Mouse (Mus musculus) granulocyte monocyte progenitor cell, adult 5-6 weeks (primary cell): Measurements from ENCODE around the gene Lama2. TPM values are rescaled to one million over a fixed set of nuclear protein-coding genes. Genes with fewer than 3 reads are reported as not detected.

ENCODE experiments used
- ATAC-seq: replicated peaks from 2 replicates; pipeline ENCODE4 v1.8.0; 2016; ENCODE audit warnings: mild to moderate bottlenecking, moderate TSS enrichment, inconsistent platforms; ENCODE audit not compliant: poor library complexity, severe bottlenecking
- total RNA-seq, 2 experiments: library from RNA; stranded (forward) in 1 of 2; stranded (reverse) in 1 of 2; fragments of 200-712, 200-1000 nt in 1 of 2; fragments of >200 nt in 1 of 2; fragmentation: Nextera tagmentation in 1 of 2; gene quantifications; 2 replicates each; pipeline ENCODE4 v1.2.3; 2014 to 2017

Gene Lama2
- total RNA-seq (2014; fragmentation: Nextera tagmentation) = not detected in 2 replicates
- total RNA-seq (2017) = not detected in 2 replicates

DNA sequence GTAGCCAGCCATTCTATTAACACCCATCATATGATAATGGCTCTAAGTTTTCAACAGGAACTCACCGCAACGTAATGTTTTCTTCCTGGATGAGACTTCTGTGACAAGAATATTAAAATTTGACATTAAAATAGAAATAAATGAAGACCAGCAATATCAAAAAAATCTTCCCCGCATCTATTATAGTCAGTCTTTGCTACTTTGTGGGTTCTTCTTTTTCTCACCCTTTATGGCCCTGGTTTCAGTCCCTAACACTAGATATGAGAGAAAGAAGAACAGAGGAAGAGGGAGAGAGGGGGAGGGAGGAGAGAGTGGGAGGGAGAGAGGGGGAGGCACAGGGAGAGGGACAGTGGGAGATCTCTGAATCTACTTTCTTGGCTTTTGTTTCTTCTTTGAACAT is at the start of gene Lama2:
TSS of gene Lama2 (minus strand) at position 101 of the 400 bp plus-strand sequence.
- ATAC-seq = no peak

DNA sequence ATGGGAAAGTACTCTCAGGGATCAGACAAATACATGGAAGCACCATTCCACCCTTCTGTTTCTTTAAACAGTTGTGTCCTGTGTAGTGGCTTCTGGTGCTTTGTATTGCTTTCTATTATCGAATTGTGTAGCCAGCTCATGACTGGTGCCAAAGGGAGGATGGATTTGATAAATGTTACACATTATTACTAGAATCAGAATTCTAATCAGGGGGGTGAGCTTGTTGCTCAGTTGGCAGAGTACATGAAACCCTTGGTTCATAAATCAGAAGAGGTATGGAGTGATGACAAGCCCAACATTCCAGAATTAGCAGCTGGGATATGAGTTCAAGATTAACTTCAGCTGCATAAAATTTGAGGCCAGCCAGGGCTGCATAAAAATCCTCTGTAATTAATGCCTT is 44.8 kb upstream of the Lama2 start:
- no peak for ATAC-seq

DNA sequence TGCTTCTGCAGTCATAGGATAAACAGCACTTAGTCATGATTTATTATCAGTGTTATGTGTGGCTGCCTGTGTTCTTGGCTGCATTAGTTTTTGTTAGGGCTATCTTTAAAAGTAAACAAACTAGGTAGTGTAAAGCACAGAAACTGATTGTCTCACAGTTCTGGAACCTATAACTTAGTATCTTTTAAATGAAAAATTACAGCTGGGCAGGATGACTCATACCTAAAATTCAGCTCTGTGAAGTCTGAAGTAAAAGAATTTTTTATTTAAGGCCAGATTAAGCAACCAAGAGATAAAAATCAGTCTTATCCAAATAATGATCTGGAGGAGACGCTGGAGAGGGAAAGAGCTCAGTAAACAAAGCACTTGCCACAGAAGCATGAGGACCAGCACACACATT is 43.8 kb upstream of the Lama2 start:
- ATAC-seq = no peak

DNA sequence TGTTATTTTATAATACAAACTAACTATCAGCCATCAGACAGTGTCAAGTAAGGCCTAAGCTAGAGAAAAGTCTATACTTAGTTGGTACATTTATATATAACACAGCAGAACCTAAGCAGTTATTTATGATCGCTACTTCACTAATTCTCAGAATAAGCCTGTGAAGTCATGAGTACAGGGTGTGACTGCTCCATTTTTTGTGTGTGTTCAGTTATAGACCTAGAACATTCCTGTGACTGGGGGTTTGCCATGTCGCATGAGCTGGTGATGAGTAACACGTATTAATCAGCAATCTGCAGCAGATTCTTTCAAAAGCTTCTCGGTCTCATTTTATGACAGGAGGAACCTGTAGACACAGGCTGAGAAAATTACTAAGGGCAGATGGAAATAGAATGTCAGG is 34.6 kb upstream of the Lama2 start:
- no peak for ATAC-seq

DNA sequence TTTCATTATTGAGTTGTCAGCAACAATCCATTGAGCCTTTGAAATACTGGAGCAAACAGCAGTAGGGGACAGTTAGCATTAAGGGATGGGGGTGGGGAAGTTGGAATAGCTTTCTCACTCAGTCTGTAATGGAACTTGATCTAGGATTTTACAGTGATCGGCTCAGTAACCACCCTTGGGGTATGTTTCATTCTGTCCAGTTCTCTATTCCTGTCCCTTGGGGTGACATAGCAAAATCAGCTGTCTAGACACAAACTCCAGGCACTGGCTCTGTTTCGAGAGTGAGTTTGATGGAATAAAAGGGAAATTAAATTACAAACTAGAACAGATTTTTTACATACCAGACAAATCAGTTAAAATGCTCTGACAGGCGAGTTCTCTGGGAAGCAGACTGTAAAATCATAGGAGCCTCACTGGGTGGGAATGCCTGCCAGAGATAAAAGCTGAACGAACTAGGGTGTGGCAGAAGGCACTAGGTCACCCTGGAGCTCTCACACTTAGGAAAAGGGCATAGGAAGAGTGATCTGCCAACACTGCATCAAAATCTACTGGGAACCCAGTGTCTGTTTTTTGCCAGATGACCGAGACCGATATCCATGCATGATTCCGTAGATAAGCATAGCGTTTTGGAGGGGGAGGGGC is 33.3 kb upstream of the Lama2 start:
- no peak for ATAC-seq

DNA sequence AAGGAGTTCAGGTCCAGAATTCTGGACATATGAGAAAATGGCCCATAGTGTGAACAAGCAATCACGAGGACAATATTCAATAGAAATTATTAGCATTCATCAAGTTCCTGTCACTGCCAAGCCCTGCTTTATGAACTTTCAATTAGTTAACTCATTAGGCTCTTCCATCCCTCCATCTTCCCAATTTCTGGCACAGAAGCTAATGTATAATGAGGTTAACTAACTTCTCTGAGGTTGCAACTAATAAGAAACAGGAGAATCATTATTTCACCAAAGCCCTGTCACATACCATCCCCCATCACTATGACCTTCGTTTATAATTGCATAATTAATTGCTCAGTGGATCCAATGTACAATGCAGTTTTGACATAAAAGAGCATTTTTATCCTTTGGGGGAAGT is 16.2 kb upstream of the Lama2 start:
- no peak for ATAC-seq

DNA sequence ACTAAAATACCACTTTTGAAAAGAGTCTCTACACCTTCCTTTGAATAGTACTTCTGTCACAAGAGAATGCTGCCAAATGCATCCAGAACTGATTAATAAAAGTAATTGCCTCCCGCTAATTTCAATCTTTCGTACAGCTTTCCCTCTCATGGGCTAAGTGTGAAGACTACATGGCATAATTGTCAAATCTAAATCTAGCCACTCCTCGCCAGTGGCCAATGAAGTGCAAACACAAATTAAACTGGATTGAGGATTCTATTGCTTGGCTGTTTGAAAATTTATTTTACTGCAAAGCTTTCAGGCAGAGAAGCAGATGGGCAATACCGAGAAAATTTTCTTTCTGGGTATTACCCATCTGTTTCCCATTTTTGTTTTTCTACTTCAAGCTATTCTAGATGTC is 11.4 kb upstream of the Lama2 start:
- ATAC-seq = no peak

DNA sequence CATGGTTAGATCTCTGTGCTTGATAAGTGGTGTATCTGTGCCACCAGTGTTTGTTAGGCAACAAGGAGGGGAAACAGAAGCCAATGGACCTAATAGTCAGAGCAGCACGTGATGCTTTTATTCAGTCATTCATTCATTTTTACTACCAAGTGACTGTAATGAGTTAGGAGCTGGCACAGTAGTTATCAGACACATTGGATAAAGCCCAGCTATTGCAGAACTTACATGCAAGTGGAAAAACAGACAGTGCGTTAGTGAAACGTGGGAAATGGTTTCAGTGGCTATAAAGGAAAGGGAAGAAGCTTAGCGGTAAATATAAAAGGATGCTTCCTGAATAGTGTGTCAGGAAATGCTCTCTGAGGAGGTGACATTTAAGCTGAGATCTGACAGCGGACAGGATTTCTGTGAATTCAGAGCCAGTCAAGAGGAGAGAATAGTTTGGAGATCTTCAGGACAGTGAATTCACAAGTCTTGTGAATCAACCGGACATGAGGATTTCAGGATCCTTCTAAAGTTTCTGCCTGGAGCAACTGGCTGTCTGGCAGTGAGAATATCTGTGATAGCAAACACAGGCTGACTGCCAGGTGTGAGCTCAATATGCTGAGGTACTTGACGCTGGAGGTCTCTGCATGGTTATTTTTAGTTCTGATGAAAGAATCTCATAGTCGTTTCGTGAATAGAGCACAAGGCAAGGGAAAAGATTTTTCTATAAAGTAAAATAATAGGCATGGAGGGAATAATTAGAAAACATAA is 2.3 kb upstream of the Lama2 start:
- no peak for ATAC-seq

DNA sequence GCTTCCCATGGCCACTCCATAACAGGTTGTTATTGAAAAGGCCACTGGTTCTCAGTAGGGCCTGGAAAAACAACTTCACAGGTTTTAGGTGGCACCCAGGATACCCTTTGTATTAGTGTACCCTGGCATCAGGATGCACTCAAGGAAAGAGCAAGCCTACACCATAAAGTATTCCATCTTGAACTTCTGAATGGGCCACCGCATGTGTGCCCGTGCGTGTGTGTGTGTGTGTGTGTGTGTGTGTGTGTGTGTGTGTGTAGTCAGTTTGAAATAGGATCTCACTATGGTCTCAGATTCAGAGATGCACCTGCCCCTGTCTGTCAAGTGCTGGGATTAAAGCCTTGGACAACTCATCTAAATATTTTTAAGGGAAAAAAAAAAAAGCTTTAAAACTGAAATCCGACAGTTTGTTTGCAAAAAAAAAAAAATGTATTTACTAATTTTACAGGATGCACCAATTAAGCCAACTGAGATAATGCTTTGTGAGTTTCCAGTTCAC is 2.0 kb downstream of the Lama2 start:
- no peak for ATAC-seq

DNA sequence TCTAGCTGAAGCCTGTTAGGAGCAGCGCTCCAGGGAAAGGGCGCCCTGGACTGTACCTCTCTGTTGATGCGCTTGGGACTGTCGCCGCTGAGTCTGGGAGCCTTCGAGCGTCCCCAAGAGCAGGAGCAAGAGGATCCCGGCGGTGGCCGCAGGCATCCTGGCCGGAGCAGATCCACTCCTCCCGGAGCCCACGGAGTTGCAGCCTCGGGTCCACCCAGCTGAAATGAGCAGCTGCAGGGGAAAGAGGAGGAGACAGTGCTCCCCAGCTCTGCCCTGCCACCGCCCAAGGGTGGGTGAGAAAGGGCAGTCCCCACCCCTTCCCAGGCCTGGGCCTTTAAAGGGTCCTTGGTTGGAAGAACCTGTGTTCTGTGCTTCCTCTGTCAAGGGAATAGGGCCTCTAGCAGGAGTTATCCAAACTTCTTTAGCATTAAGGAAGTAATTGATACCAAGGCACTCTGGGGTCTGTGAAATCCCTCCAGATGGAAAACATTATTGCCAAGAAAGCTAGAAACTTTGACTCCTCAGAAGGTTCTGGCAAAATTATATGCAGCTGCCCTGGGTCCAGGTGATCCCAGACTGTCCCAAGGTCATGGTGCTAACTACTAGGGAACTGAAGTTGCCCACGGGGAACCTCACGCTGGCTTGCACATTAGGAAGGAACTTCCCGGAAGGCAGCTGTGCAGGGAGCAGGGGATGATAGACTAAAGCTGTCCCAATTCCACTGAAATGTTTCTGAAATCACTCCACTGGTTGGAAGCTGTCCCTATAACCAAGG is 2.7 kb downstream of the Lama2 start:
- no peak for ATAC-seq

DNA sequence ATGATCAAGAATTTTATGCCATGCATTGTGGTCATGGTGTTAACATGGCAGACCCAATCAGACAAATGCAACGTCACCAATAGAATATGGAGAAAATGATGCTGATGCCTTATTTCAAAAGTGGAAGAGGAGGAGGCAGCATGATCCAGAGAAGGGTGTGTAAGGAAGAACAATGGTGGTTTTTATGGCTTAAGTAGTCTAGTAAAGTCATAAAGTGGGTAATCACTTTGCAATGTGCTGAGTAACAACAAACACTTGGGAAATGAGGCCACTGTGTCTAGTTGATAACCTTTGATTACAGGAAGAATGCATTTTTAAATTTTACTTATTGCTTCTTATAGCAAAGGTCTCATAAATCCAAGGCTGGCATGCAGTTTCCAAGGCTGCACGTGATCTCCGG is 23.9 kb downstream of the Lama2 start:
- ATAC-seq = no peak

DNA sequence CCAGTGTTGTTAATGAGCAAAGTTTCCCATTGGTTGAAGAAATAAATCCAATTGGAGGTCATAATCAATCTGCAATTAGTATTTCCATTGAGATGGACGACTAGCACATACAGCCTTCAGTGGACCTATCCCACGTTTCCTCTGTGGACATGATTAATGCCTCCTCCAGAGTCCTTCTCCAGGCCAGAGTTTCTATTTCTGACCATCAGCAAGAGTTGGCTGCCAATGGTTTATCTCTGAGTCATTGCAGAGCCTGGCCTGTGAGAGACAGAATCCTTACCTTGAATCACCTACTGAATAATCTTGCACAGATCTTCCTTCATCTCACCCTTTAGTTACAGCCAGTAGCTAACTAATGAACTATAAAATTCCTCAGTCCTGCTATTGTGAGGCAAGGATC is 86.3 kb downstream of the Lama2 start:
- no peak for ATAC-seq

DNA sequence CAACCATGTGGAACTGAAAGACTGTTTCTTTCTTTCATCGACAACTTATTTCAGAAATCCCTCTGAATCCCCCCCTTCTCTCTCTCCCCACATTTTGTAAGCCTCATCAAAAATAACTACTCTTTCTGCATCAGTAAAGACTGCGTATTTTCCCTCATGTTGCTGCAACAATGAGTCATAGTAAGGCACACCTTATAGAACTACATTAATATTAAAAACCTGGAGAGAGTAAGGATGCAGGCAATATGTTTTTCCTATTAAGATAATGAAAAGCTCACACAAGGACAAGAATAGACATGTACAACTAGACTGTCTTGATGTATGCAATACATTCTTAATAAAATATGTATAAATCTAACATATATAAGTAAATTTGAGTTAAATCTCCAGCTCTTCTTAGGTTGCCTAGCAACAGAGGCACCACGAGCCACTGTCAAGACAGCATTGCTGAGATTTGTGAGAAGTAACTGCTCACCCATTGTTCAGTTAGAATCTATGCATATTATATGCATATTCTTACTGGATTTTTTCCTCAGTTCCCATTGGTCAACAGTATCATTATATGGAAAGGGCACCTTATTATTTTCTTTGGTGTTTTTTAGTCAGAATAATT is 110.6 kb downstream of the Lama2 start:
- ATAC-seq = no peak

DNA sequence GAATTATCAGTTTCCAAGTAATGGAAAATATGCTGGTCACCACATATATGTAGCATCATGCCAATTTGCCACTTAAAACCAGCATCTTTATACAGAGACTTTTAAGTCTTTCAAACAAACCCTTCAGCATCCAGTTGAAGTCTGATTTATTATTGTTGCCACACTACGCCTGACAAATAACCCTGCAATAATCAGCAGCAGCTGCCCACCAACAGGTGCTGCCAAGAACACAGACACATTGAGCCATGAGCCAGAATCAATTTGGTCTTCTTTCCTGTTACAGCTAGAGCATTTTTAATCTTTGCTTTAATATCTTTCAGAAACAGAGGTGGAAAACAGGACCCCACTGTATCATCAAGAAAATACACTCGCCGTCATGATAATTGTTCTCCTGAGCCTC is 118.7 kb downstream of the Lama2 start:
- no peak for ATAC-seq

DNA sequence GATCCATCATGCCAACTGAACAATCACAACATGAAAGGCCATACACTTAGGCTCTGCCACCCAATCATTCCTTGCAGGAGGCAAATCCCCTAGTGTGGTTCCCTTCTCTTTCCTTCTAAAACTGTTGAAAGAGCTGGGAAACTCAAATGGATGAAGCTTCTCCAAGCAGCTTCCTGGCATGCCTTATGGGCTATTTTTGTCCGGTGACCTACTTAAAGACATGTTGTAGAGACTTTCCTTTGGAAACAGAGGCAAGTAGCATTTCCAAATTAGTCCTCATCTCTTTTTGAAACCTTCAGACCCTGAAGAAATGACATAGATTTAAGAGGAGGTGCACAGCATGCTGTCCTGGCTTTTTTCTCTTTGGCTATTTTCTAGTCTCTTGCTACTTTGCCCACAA is 131.1 kb downstream of the Lama2 start:
- ATAC-seq = no peak

DNA sequence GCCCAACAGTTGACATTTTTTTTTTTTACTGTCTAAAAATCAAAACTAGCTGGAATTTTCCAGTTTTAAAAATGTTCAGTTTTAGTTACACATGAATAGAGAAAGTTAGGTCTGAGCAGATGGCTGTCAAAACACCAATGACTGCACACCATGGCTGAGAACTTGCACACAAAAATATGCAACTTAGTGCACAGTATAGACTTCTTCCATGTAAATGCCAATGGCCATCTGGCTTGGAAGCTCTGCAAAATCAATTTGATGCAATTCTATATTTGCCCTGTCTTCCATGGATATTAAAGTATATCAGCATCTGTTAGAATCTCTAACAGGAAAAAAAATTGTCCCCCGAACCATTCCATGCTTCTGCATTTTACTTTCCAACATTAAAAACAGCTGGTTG is 135.5 kb downstream of the Lama2 start:
- no peak for ATAC-seq

DNA sequence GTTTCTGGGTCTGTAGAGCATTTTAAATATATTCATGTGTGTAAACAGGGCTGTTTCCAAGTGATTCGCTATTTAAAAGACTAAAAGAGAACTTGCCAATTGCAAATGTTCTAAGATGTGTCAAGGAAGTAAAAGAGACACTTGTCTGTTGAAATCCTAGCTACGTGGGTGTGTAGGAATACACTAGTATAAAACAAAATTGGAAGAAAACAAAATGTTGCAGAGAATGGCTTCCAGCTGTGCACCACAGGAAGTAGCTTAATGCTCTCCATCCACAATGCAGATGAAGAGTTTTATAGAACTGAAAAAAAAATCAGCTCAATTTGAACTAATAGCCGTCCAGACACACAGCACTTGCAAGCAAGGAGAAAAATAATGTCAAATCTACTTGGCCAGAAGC is 144.0 kb downstream of the Lama2 start:
- no peak for ATAC-seq

DNA sequence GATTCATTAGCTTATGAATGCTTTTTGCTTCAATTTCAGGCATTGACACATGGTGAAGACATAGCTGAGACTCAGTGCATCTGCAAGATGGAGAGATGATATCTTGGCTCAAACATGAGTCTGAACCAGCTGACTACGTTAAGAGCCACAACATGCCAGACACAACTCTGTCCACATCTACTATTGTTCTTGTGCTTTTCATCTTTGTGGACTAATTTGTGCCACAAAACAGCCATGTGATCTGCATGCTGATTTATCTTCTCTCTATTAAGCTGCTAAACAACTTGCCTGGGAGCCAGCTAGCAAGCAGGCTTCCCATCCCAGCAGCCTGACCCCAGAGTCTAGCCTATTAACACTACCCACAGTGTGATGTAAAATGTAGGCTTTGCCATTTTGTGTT is 151.3 kb downstream of the Lama2 start:
- no peak for ATAC-seq

DNA sequence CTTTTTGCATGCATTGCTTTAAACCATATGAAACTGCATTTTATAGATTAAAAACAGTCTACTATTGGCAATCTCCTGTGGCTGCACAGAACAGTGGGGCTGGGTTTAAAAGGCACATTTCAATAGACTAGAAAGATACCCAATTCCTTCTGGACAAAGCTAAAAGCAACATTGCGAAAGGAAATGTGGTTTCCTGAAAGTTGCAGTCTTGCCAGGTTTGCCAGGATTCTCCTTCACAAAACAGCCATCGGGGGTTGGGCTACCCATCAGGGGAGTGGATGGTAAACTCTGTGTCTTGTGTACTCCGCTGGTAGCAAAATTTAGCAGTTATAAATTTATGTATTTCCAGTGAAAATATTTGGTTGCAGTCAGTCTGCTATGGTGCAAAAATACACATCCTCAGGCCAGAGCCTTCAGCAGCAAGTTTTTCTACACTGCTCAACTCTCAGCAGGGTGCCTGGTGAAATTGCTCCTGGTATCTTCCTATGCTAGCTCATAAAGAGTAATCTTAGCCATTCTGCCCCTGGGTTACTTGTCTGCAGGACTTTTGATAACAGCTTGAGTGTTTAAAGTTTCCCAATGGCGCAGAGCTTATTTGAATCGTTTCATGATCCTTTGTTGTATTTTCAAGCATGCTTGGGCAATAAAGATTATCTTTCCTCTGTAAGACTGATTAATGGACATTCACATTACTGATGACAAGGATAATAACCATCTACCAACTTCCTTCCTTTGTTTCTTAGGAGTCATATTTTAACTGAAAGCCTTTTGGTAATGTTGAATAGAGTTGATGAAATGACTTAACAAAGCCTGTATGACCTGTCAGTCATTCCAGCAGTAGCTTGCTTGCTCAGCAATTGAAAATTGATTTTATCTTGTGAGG is 205.7 kb downstream of the Lama2 start:
- no peak for ATAC-seq

DNA sequence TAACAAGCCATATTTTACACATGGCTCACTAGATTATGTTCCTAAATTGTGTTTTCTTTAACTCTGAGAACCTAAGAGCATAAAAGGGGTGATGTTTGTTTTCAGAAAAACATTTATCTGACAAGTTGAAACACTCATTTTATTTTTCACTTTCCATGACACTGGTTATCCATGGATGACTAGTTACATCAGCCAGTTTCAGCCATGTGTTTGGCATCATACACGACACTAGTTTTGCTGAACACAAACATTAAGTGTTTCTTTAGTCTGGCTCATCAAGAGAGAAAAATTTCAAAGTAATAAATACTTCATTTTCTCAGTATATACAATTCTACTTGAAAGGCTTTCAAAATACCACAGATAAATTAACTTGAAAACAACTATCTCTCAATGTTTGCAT is 228.8 kb downstream of the Lama2 start:
- ATAC-seq = no peak
